Mouse (Mus musculus): Measurements from ENCODE around the gene Lrrc3c. TPM values are rescaled to one million over a fixed set of nuclear protein-coding genes. Genes with fewer than 3 reads are reported as not detected.

The Lrrc3c gene
- polyA plus RNA-seq, 1 experiment from 2014 or later = not detected

- no peak for ATAC-seq
- 71% methylated on average over 5 of the region's 5 CpGs for WGBS
Observed at GRCm38 (mm10) chr11:98640091-98640490, 42.0 kb downstream of the Lrrc3c start.

GRCm38 (mm10) chr11:98644757-98645156 is 46.7 kb downstream of the Lrrc3c start:
- Histone ChIP-seq H3K4me3 (replicated peaks; ENCODE audit: low read length) (no peak overlapping the region), H3K4me1 (replicated peaks; ENCODE audit: control insufficient read depth, insufficient read depth, low read length) (no peaks in the 10 kb centered on the region), H3K9me3 (ENCODE audit: control insufficient read depth, low read length) (no peaks in the 10 kb centered on the region), H3K27me3 (replicated peaks; ENCODE audit: control insufficient read depth, insufficient read depth, low read length) (no peaks in the 10 kb centered on the region), H3K27ac (ENCODE audit: low read length) (no peak overlapping the region), H3K9ac (replicated peaks; ENCODE audit: low read depth, low read length) (no peak overlapping the region), H3K4me2 (ENCODE audit: low read length) (no peak overlapping the region), H3K36me3 (ENCODE audit: control insufficient read depth, insufficient read depth) (no peaks in the 10 kb centered on the region)
- WGBS = 75% methylated on average over 3 of the region's 3 CpGs
- ATAC-seq = no peak

More at GRCm38 (mm10) chr11:98640091-98640490, 42.0 kb downstream of the Lrrc3c start:
- Histone ChIP-seq H3K4me3 (replicated peaks; ENCODE audit: low read length) (no peak overlapping the region), H3K4me1 (replicated peaks; ENCODE audit: control insufficient read depth, insufficient read depth, low read length) (no peaks in the 10 kb centered on the region), H3K4me2 (ENCODE audit: low read length) (no peak overlapping the region), H3K27ac (ENCODE audit: low read length) (no peak overlapping the region), H3K9ac (replicated peaks; ENCODE audit: low read depth, low read length) (no peak overlapping the region), H3K27me3 (replicated peaks; ENCODE audit: control insufficient read depth, insufficient read depth, low read length) (no peaks in the 10 kb centered on the region), H3K36me3 (ENCODE audit: control insufficient read depth, insufficient read depth) (no peaks in the 10 kb centered on the region), H3K9me3 (ENCODE audit: control insufficient read depth, low read length) (no peaks in the 10 kb centered on the region)

GRCm38 (mm10) chr11:98645946-98646345 is 47.9 kb downstream of the Lrrc3c start:
- Histone ChIP-seq H3K36me3 (ENCODE audit: control insufficient read depth, insufficient read depth) (no peaks in the 10 kb centered on the region), H3K4me1 (replicated peaks; ENCODE audit: control insufficient read depth, insufficient read depth, low read length) (no peaks in the 10 kb centered on the region), H3K4me3 (replicated peaks; ENCODE audit: low read length) (no peak overlapping the region), H3K9me3 (ENCODE audit: control insufficient read depth, low read length) (no peaks in the 10 kb centered on the region), H3K27ac (ENCODE audit: low read length) (no peak overlapping the region), H3K27me3 (replicated peaks; ENCODE audit: control insufficient read depth, insufficient read depth, low read length) (no peaks in the 10 kb centered on the region), H3K9ac (replicated peaks; ENCODE audit: low read depth, low read length) (no peak overlapping the region), H3K4me2 (ENCODE audit: low read length) (no peak overlapping the region)
- WGBS = 81% methylated on average over 2 of the region's 2 CpGs
- ATAC-seq = no peak

GRCm38 (mm10) chr11:98646459-98646858 is 48.4 kb downstream of the Lrrc3c start, which contains the start of gene Gsdma2:
Gsdma2 (plus strand) TSS chr11:98646759.
- Histone ChIP-seq H3K9me3 (ENCODE audit: control insufficient read depth, low read length) (no peaks in the 10 kb centered on the region), H3K27ac (ENCODE audit: low read length) (no peak within 1 kb of the TSS), H3K9ac (replicated peaks; ENCODE audit: low read depth, low read length) (no peak within 1 kb of the TSS), H3K4me1 (replicated peaks; ENCODE audit: control insufficient read depth, insufficient read depth, low read length) (no peaks in the 10 kb centered on the region), H3K4me2 (ENCODE audit: low read length) (no peak within 1 kb of the TSS), H3K36me3 (ENCODE audit: control insufficient read depth, insufficient read depth) (no peaks in the 10 kb centered on the region), H3K4me3 (replicated peaks; ENCODE audit: low read length) (no peak within 1 kb of the TSS), H3K27me3 (replicated peaks; ENCODE audit: control insufficient read depth, insufficient read depth, low read length) (no peaks in the 10 kb centered on the region)
- 66% methylated on average over 2 of the region's 2 CpGs for WGBS
- ATAC-seq = no peak

Other genes with a start within 250 kb of the Lrrc3c start
- gene Ppp1r1b, start 249.9 kb upstream of the Lrrc3c start, polyA plus RNA-seq (2015; fragmentation: Nextera tagmentation; extraction: Ambion mirVana) = 69.7 and 72.4 TPM in 2 replicates
- gene Stard3, start 239.9 kb upstream of the Lrrc3c start, polyA plus RNA-seq (2015; fragmentation: Nextera tagmentation; extraction: Ambion mirVana) = 52.8 and 56.3 TPM in 2 replicates
- 0.23 and 0.26 TPM in 2 replicates for gene Tcap, start 214.5 kb upstream of the Lrrc3c start, polyA plus RNA-seq (2015; fragmentation: Nextera tagmentation; extraction: Ambion mirVana)
- 0.21 and 0.86 TPM in 2 replicates for gene Pnmt, start 211.8 kb upstream of the Lrrc3c start, polyA plus RNA-seq (2015; fragmentation: Nextera tagmentation; extraction: Ambion mirVana)
- gene Pgap3, start 197.8 kb upstream of the Lrrc3c start, polyA plus RNA-seq (2015; fragmentation: Nextera tagmentation; extraction: Ambion mirVana) = 7.4 and 9.4 TPM in 2 replicates
- 4.9 and 6.2 TPM in 2 replicates for gene Erbb2, start 185.8 kb upstream of the Lrrc3c start, polyA plus RNA-seq (2015; fragmentation: Nextera tagmentation; extraction: Ambion mirVana)
- gene Mien1, start 159.3 kb upstream of the Lrrc3c start, polyA plus RNA-seq (2015; fragmentation: Nextera tagmentation; extraction: Ambion mirVana) = 243 and 253 TPM in 2 replicates
- 0.51 and 0.70 TPM in 2 replicates for gene Grb7, start 151.9 kb upstream of the Lrrc3c start, polyA plus RNA-seq (2015; fragmentation: Nextera tagmentation; extraction: Ambion mirVana)
- not detected in 2 replicates for gene Ikzf3, start 52.3 kb upstream of the Lrrc3c start, polyA plus RNA-seq (2015; fragmentation: Nextera tagmentation; extraction: Ambion mirVana)
- gene Zpbp2, start 47.2 kb upstream of the Lrrc3c start, polyA plus RNA-seq (2015; fragmentation: Nextera tagmentation; extraction: Ambion mirVana) = 0.25 TPM in 1 of 2 replicates, not detected in the other
- gene Ormdl3, start 10.9 kb upstream of the Lrrc3c start, polyA plus RNA-seq (2015; fragmentation: Nextera tagmentation; extraction: Ambion mirVana) = 122 and 127 TPM in 2 replicates
- gene Gm12355, start 27.4 kb downstream of the Lrrc3c start, polyA plus RNA-seq (2015; fragmentation: Nextera tagmentation; extraction: Ambion mirVana) = 0.61 and 1.0 TPM in 2 replicates
- not detected in 2 replicates for gene Gsdma3, start 28.1 kb downstream of the Lrrc3c start, polyA plus RNA-seq (2015; fragmentation: Nextera tagmentation; extraction: Ambion mirVana)
- gene Gsdma2, start 48.5 kb downstream of the Lrrc3c start, polyA plus RNA-seq (2015; fragmentation: Nextera tagmentation; extraction: Ambion mirVana) = not detected in 2 replicates
- not detected in 2 replicates for gene Gsdma, start 66.1 kb downstream of the Lrrc3c start, polyA plus RNA-seq (2015; fragmentation: Nextera tagmentation; extraction: Ambion mirVana)
- 197 and 201 TPM in 2 replicates for gene Psmd3, start 84.3 kb downstream of the Lrrc3c start, polyA plus RNA-seq (2015; fragmentation: Nextera tagmentation; extraction: Ambion mirVana)
- gene Csf3, start 103.0 kb downstream of the Lrrc3c start, polyA plus RNA-seq (2015; fragmentation: Nextera tagmentation; extraction: Ambion mirVana) = not detected in 2 replicates
- 88.8 and 93.7 TPM in 2 replicates for gene Med24, start 131.1 kb downstream of the Lrrc3c start, polyA plus RNA-seq (2015; fragmentation: Nextera tagmentation; extraction: Ambion mirVana)
- gene Thra, start 142.3 kb downstream of the Lrrc3c start, polyA plus RNA-seq (2015; fragmentation: Nextera tagmentation; extraction: Ambion mirVana) = 177 and 182 TPM in 2 replicates
- gene Nr1d1, start 177.0 kb downstream of the Lrrc3c start, polyA plus RNA-seq (2015; fragmentation: Nextera tagmentation; extraction: Ambion mirVana) = 3.8 and 4.0 TPM in 2 replicates
- 27.7 and 32.0 TPM in 2 replicates for gene Msl1, start 197.2 kb downstream of the Lrrc3c start, polyA plus RNA-seq (2015; fragmentation: Nextera tagmentation; extraction: Ambion mirVana)
- 52.5 and 54.6 TPM in 2 replicates for gene Casc3, start 206.6 kb downstream of the Lrrc3c start, polyA plus RNA-seq (2015; fragmentation: Nextera tagmentation; extraction: Ambion mirVana)
- gene Rapgefl1, start 238.5 kb downstream of the Lrrc3c start, polyA plus RNA-seq (2015; fragmentation: Nextera tagmentation; extraction: Ambion mirVana) = 4.5 and 7.3 TPM in 2 replicates

Measured in forebrain, embryonic 16.5 days (tissue).